Mouse (Mus musculus) forebrain, embryonic 14.5 days (tissue): ENCODE data around the gene Calm3. TPM values are rescaled to one million over a fixed set of nuclear protein-coding genes. Genes with fewer than 3 reads are reported as not detected.

ENCODE experiments used
- ATAC-seq: fragments of 200-750 bp; cut with Nextera tagmentation; 2 replicates; pipeline ENCODE4 v1.8.0; 2017; ENCODE audit warnings: mild to moderate bottlenecking, moderate library complexity
- DNase-seq: peaks from one replicate; pipeline ENCODE4 v3.0.0-alpha.2; 2015; ENCODE audit warnings: low spot score
- H3K27ac ChIP-seq: fragments of 300-500 bp; sonication (generic); 2 replicates; pipeline ENCODE4 v1.5.1; 2014; ENCODE audit warnings: low read depth, mild to moderate bottlenecking, control low read depth, low read length, moderate library complexity
- H3K27me3 ChIP-seq: fragments of 300-500 bp; sonication (generic); replicated peaks from 2 replicates; pipeline ENCODE4 v1.6.1; 2014; ENCODE audit warnings: low read length, control low read depth, mixed read lengths; ENCODE audit not compliant: control insufficient read depth, insufficient read depth
- H3K36me3 ChIP-seq: fragments of 300-500 bp; sonication (generic); 2 replicates; pipeline ENCODE4 v1.6.1; 2014; ENCODE audit warnings: low read length, control low read depth; ENCODE audit not compliant: control insufficient read depth, insufficient read depth
- H3K4me1 ChIP-seq: fragments of 300-500 bp; sonication (generic); 2 replicates; pipeline ENCODE4 v1.6.1; 2014; ENCODE audit warnings: antibody characterized with exemption, low read length, control low read depth; ENCODE audit not compliant: control insufficient read depth, insufficient read depth
- H3K4me2 ChIP-seq: fragments of 300-500 bp; sonication (generic); 2 replicates; pipeline ENCODE4 v1.6.1; 2014; ENCODE audit warnings: mild to moderate bottlenecking, control low read depth, low read length
- H3K4me3 ChIP-seq: fragments of 300-500 bp; sonication (generic); 2 replicates; pipeline ENCODE4 v1.5.1; 2014; ENCODE audit warnings: low read depth, low read length, control low read depth
- H3K9ac ChIP-seq: fragments of 300-500 bp; sonication (generic); 2 replicates; pipeline ENCODE4 v1.6.1; 2014; ENCODE audit warnings: mild to moderate bottlenecking, low read length, control low read depth, moderate library complexity
- H3K9me3 ChIP-seq: fragments of 300-500 bp; sonication (generic); replicated peaks from 2 replicates; pipeline ENCODE4 v1.6.1; 2016; ENCODE audit warnings: low read length, control low read depth, mixed read lengths; ENCODE audit not compliant: control insufficient read depth
- WGBS: fragments of 180-500 bp; shearing (Covaris S2); extraction: QIAGEN DNeasy Blood & Tissue Kit; methylation state at CpG from one replicate; pipeline ENCODE4 v1.1.7; 2014; 5-methylcytosine and 5-hydroxymethylcytosine counted together
- polyA plus RNA-seq: library from polyadenylated mRNA; unstranded; fragments of >200 nt; fragmentation: Nextera tagmentation; extraction: Ambion mirVana; gene quantifications from 2 replicates; pipeline ENCODE4 v1.2.1, GENCODE M21; 2014

Gene Calm3
- polyA plus RNA-seq, 1 experiment from 2014 or later = 473 TPM

DNA sequence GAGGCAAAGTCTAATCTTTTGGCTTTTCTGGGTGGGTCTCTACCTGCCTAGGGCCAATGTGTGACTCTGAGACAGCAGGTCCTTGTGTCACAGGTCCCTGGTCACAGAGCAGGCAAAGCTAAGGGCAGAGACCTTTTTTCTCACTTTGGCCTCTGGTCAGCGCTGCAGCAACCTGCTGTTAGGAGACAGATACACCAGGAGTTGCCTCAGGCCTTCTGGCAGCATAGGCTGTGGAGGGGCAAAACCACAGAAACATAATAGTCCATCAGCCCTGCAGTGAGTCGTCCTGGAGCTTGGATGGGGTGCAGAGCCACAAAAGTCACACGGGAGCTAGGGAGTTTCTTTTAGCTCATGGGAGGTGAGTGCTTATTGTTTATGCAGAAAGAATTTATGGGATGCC is 5.2 kb downstream of the Calm3 start:
- Histone ChIP-seq H3K9me3 (no peaks in the 10 kb centered on the region), H3K36me3 (peaks cover 68% of the 10 kb centered on the region), H3K4me1 (peaks cover 28% of the 10 kb centered on the region), H3K27me3 (no peaks in the 10 kb centered on the region), H3K27ac (no peak overlapping the region), H3K9ac (no peak overlapping the region), H3K4me2 (no peak overlapping the region), H3K4me3 (no peak overlapping the region)
- DNase-seq (no peak), ATAC-seq (no peak)
- WGBS = 82% methylated on average over 3 of the region's 3 CpGs

DNA sequence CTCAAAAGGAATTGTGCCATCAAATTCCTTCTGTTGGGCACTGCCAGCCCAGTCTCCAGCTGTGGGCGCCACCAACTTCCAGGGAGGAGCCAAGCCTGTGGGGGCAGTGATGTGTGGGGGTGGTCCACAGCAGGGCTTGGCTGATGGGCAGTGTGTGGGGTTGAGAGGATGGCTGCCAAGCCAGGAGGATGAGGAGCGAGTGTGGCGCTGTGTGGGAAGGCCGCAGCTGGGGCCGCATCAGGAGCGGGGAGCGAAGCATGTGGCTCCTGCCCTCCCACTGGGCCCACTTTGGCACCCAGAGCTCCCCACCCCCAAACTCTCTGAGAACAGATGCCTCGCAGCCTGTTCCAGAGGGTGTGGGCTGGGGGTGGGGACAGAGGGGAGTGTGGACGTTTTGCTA is 5.9 kb downstream of the Calm3 start:
- peaks cover 28% of the 10 kb centered on the region for H3K4me1 ChIP-seq
- no peaks in the 10 kb centered on the region for H3K27me3 ChIP-seq
- H3K27ac ChIP-seq = no peak overlapping the region
- no peak overlapping the region for H3K4me2 ChIP-seq
- no peak for DNase-seq
- H3K9me3 ChIP-seq = no peaks in the 10 kb centered on the region
- no peak overlapping the region for H3K9ac ChIP-seq
- H3K4me3 ChIP-seq = no peak overlapping the region
- H3K36me3 ChIP-seq = peaks cover 68% of the 10 kb centered on the region
- whole genome bisulfite sequencing = 75% methylated on average over 8 of the region's 9 CpGs
- no peak for ATAC-seq

DNA sequence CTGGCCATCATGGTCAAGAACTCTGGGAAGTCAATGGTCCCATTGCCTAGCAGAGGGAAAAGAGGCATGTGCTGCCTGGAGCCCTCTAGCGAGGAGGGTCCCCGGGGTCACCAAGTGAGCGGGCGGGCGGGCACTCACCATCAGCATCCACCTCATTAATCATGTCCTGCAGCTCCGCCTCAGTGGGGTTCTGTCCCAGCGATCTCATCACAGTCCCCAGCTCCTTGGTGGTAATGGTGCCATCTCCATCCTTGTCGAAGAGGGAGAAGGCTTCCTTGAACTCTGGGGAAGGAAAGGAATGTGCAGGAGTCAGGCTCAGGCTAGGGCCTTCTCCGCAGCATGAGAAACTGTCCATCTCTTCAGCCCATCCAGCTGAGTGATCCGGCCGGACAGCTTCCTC is 6.5 kb downstream of the Calm3 start:
- ATAC-seq (no peak), DNase-seq (no peak)
- Histone ChIP-seq H3K9ac (no peak overlapping the region), H3K27me3 (no peaks in the 10 kb centered on the region), H3K27ac (no peak overlapping the region), H3K4me2 (no peak overlapping the region), H3K36me3 (peaks cover 68% of the 10 kb centered on the region), H3K9me3 (no peaks in the 10 kb centered on the region), H3K4me3 (no peak overlapping the region), H3K4me1 (peaks cover 25% of the 10 kb centered on the region)
- WGBS = 89% methylated on average over 11 of the region's 11 CpGs

DNA sequence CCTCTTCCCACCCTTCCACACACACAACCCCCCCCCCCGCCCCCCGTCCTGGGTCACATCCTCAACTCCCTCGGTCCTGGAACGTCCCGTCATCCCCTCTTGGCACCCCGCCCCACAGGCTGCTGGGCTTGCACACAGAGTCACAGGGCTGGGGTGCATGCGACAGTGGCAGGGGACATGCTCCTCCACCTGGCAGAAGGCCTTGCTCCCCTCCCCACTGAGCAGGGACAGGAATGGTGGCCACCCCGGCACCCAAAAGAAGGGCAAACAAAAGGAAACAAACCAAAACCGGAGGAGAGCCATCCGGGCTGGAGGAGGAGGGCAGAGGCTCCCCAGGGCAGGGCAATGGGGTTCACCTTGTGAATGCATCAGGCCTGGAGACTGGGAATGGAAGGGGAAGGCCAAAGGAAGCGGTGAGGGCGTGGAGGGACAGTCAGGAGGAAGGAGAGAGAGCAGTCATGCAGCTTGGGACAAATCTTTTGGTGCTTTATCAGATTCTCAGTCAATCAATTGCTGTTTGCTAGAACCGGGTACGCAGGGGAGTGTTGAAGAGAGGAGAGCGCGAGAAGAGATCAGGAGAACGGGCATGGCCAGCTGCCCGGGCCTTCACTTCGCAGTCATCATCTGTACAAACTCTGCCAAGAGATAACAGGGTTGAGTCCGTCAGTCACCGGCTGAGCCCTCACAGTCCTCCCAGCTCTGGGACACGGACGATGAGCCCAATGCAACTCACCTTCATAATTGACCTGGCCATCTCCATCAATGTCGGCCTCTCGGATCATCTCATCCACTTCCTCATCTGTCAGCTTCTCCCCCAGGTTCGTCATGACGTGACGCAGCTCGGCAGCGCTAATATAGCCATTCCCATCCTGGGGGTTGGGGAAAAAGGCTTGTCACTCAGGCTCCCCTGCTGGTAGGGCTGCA is 7.3 kb downstream of the Calm3 start:
- H3K27me3 ChIP-seq = no peaks in the 10 kb centered on the region
- no peak overlapping the region for H3K4me3 ChIP-seq
- no peaks in the 10 kb centered on the region for H3K9me3 ChIP-seq
- DNase-seq (no peak), ATAC-seq (no peak)
- H3K4me1 ChIP-seq = peaks cover 16% of the 10 kb centered on the region
- H3K9ac ChIP-seq = no peak overlapping the region
- 87% methylated on average over 30 of the region's 30 CpGs for WGBS
- peaks cover 68% of the 10 kb centered on the region for H3K36me3 ChIP-seq
- H3K27ac ChIP-seq = no peak overlapping the region
- no peak overlapping the region for H3K4me2 ChIP-seq

DNA sequence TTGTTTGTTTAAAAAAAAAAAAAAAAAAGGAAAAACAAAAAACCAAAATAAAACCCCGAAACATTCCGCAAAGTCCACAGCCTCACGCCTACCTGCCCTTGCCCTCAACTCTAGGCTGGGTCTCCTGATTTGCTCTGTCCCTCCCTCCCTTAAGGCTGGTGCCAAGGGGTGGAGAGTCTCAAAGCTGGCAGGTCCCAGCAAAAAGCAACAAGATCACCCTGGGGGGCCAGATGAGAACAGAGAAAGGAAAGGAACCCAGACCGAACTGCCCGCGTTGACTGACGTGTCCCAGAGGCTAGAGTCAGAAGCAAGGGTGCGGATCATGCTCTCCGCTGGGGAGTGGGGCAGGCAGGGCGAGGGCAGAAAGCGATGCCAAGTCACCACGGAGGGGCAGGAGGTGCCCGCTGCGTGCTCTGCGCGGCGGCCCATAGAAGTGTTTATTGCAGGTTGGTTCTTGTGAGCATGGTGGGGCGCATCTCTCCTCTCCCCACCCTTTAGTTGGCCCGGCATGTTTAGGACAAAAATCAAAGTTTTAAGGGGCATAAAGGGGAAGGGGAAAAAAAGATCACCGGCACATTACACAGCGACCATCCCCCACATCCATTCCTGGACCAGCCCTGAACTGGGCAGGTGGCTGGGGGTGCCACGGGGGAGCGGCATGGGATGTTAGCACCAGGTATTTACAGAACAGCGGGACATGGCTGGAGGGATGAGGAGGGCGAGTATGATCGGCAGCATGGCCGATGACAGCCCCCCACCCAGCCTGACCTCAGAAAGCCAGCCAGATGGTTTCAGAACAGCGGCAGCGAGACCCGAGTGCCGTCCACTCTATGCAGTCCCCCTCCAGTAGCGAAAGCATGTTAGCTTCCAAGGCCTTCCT is 8.2 kb downstream of the Calm3 start:
- H3K27me3 ChIP-seq = no peaks in the 10 kb centered on the region
- no peak overlapping the region for H3K9ac ChIP-seq
- H3K4me3 ChIP-seq = no peak overlapping the region
- peaks cover 59% of the 10 kb centered on the region for H3K36me3 ChIP-seq
- DNase-seq = no peak
- H3K9me3 ChIP-seq = no peaks in the 10 kb centered on the region
- ATAC-seq = no peak
- WGBS = 93% methylated on average over 32 of the region's 32 CpGs
- no peak overlapping the region for H3K4me2 ChIP-seq
- H3K27ac ChIP-seq = no peak overlapping the region
- peaks cover 7% of the 10 kb centered on the region for H3K4me1 ChIP-seq

DNA sequence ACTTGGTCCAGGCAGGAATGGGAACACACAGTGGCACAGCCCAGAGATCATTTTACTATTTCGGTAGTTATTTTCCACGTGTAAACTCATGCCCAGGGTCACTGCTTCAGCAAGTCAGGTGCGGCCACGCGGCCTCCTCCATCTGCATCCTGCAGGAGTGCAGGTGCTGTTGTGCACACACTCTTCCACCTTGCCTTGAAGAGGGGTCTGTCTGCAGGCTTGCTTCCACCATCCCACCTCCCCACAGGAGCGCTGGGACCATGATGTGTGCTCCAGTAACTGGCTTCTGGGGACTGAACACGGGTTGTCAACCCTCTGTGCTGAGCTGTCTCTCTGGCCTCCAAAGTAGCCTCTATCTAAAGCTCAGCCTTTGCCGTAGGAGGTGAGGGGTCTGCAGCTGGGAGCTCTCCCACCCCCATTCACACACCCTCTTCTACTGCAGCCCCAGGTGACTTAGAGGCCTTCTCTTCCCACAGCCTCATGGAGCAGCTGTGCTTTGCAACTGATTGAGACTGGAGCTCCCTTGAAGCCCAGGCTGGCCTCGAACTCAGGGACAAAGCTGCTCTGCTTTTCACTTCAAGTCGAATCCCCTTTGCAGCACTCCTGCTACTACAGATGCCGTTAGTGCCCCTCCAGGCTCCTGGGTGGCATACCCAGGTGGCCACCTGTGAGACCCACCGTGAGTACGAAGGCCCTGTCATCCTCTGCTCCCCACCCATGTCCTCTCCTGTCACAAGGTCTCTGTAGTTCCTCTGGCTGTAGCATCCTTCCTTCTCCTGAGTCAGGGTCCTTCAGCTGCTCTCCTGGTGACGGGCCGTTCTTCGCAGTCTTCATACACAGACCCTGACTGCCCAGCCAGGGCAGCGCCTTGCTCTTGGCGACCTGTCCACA is 9.2 kb downstream of the Calm3 start:
- ATAC-seq = no peak
- Histone ChIP-seq H3K4me2 (no peak overlapping the region), H3K36me3 (peaks cover 57% of the 10 kb centered on the region), H3K9me3 (no peaks in the 10 kb centered on the region), H3K27ac (0 out of 2 replicates have a peak overlapping the region, but pooled peaks have one; percentile 14), H3K27me3 (no peaks in the 10 kb centered on the region), H3K9ac (no peak overlapping the region), H3K4me3 (no peak overlapping the region), H3K4me1 (peaks cover 3% of the 10 kb centered on the region; the same call in 1 of the 2 replicates)
- DNase-seq = no peak
- WGBS = 83% methylated on average over 18 of the region's 18 CpGs

DNA sequence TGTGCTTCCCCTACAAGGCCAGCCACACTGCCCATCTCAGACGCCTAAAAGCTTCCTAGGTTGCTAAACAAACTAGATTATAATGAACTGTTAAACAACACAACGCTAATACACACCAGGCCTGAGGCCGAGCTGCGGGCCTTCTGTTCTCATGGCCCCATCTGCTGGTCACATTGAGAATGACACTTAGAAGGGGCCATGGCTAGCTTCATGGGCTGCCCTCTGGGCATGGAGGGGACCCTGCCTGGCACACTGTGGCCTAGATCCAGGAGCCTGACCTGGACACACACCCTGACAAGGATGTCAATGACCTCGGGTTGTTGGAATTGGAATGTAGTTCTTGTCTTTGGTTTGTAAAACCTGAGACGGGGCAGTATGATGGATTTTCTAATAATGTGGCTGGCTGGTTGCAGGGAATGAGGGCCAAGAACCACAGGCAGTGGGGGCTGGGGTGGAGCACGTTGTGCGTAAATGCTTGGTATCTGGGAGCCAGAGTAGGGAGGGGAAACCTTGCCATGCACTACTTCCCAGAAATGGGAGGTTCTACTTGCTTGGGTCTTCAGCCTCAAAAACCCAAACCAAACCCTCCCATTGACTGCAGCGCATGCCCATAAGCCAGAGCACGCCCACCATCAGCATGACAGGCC is 10.0 kb downstream of the Calm3 start:
- 0 out of 2 replicates have a peak overlapping the region, but pooled peaks have one; percentile 14 for H3K27ac ChIP-seq
- H3K4me3 ChIP-seq = no peak overlapping the region
- no peaks in the 10 kb centered on the region for H3K4me1 ChIP-seq
- H3K4me2 ChIP-seq = no peak overlapping the region
- H3K36me3 ChIP-seq = peaks cover 50% of the 10 kb centered on the region
- no peak overlapping the region for H3K9ac ChIP-seq
- H3K27me3 ChIP-seq = no peaks in the 10 kb centered on the region
- peak; percentile 79 for ATAC-seq
- no peaks in the 10 kb centered on the region for H3K9me3 ChIP-seq
- peak; percentile 80 for DNase-seq
- WGBS = 39% methylated on average over 10 of the region's 10 CpGs

DNA sequence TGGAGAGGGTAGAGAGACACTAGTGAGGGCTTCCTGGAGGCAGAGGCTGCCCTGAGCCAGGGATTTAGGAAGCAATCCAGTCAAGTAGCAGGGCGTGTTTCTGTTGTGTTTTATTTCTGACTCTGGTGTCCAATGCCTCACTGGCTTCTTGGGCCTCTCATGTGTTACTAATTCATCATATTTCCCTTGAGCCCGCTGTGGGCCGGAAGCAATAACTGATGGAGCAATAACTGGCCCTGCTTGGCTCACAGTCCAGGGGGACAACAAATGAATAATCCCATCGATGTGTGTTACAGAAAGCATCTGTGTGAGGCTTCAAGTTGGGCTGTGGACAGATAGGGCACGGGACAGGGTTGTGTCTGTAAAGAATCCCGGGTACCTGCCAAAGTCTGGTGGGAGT is 11.6 kb downstream of the Calm3 start:
- H3K4me3 ChIP-seq = no peak overlapping the region
- no peak overlapping the region for H3K4me2 ChIP-seq
- WGBS = 87% methylated on average over 6 of the region's 6 CpGs
- H3K36me3 ChIP-seq = peaks cover 34% of the 10 kb centered on the region
- H3K27me3 ChIP-seq = no peaks in the 10 kb centered on the region
- H3K9ac ChIP-seq = no peak overlapping the region
- no peak overlapping the region for H3K27ac ChIP-seq
- DNase-seq = no peak
- no peaks in the 10 kb centered on the region for H3K4me1 ChIP-seq
- H3K9me3 ChIP-seq = no peaks in the 10 kb centered on the region
- ATAC-seq = no peak
